Mouse (Mus musculus) limb, embryonic 13.5 days (tissue): ENCODE measurements around the gene Grn. TPM values are rescaled to one million over a fixed set of nuclear protein-coding genes. Genes with fewer than 3 reads are reported as not detected.

Source experiments
- ATAC-seq: fragments of 200-750 bp; cut with Nextera tagmentation; 2 replicates; pipeline ENCODE4 v1.8.0; 2017; ENCODE audit warnings: low read depth, moderate number of reproducible peaks, moderate TSS enrichment; ENCODE audit not compliant: low FRiP score
- H3K27ac ChIP-seq: fragments of 300-500 bp; sonication (generic); 2 replicates; pipeline ENCODE4 v1.5.1; 2015; ENCODE audit warnings: inconsistent platforms, mild to moderate bottlenecking, moderate library complexity
- H3K27me3 ChIP-seq: fragments of 300-500 bp; sonication (generic); 2 replicates; pipeline ENCODE4 v1.6.1; 2015; ENCODE audit warnings: mild to moderate bottlenecking, inconsistent platforms
- H3K36me3 ChIP-seq: fragments of 300-500 bp; sonication (generic); 2 replicates; pipeline ENCODE4 v1.6.1; 2015; ENCODE audit warnings: inconsistent platforms, mild to moderate bottlenecking, moderate library complexity
- H3K4me1 ChIP-seq: fragments of 300-500 bp; sonication (generic); 2 replicates; pipeline ENCODE4 v1.6.1; 2015; ENCODE audit warnings: inconsistent platforms
- H3K4me2 ChIP-seq: fragments of 300-500 bp; sonication (generic); replicated peaks from 2 replicates; pipeline ENCODE4 v1.6.1; 2015; ENCODE audit warnings: inconsistent platforms, mild to moderate bottlenecking, moderate library complexity
- H3K4me3 ChIP-seq: fragments of 300-500 bp; sonication (generic); 2 replicates; pipeline ENCODE4 v1.5.1; 2015; ENCODE audit warnings: moderate library complexity, mild to moderate bottlenecking, inconsistent platforms
- H3K9ac ChIP-seq: fragments of 300-500 bp; sonication (generic); 2 replicates; pipeline ENCODE4 v1.6.1; 2015; ENCODE audit warnings: mild to moderate bottlenecking, inconsistent platforms
- H3K9me3 ChIP-seq: fragments of 300-500 bp; sonication (generic); 2 replicates; pipeline ENCODE4 v1.6.1; 2016; ENCODE audit warnings: inconsistent platforms
- WGBS: fragments of 180-500 bp; shearing (Covaris S2); methylation state at CpG from one replicate; pipeline ENCODE4 v1.1.7; 2015; 5-methylcytosine and 5-hydroxymethylcytosine counted together
- polyA plus RNA-seq: library from polyadenylated mRNA; unstranded; fragments of >200 nt; fragmentation: Nextera tagmentation; extraction: Ambion mirVana; gene quantifications from 2 replicates; pipeline ENCODE4 v1.2.1, GENCODE M21; 2015

Gene Grn
- polyA plus RNA-seq, 1 experiment from 2014 or later: 149 TPM

DNA sequence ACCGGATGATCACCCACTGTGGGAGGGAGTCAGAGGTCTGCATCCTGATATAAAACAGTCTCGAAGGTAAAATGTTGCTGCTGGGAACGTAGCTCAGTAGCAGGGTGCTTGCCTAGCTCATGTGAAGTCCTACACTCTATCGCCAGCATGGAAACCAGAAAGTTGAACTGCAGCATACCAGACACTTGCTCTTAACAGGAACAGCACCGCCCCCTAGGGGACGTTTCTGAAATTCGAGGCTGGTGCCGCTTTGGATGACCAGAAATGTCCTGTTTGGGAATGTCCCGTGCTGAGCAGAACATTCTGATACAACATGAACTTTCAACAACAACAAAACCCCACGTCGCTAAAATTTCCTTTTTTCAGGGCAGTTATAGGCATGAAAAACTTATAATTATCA is 18.4 kb upstream of the Grn start:
- 7% methylated on average over 11 of the region's 11 CpGs for WGBS
- no peak for ATAC-seq
- no peak overlapping the region for H3K9ac ChIP-seq
- H3K27me3 ChIP-seq: no peaks in the 10 kb centered on the region
- H3K9me3 ChIP-seq: no peaks in the 10 kb centered on the region
- H3K4me1 ChIP-seq: peaks cover 1% of the 10 kb centered on the region; the same call in 1 of the 2 replicates
- no peak overlapping the region for H3K4me3 ChIP-seq
- no peak overlapping the region for H3K27ac ChIP-seq
- H3K4me2 ChIP-seq: no peak overlapping the region
- H3K36me3 ChIP-seq: no peaks in the 10 kb centered on the region

DNA sequence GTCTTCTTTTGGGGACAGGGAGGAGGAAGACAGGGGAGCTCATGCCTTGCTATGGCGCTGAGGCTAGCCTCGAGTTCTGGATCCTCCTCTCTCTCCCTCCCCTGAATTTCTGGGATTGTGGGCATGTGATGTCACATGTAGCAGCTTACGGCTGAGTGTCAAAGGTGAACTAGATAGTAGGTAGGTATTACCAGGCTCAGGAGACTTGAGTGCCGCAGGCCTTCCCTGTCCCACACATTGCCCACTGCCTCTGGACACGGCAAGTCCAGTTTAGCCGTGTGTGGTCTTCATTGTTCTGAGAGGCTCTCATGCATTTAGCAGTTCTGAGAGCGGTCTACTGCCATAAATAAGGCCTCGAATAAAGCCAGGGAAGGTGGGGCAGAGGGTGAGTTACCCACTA is 17.1 kb upstream of the Grn start:
- Histone ChIP-seq H3K27ac (no peak overlapping the region), H3K36me3 (no peaks in the 10 kb centered on the region), H3K27me3 (no peaks in the 10 kb centered on the region), H3K9me3 (no peaks in the 10 kb centered on the region), H3K9ac (no peak overlapping the region), H3K4me1 (no peaks in the 10 kb centered on the region), H3K4me2 (no peak overlapping the region), H3K4me3 (no peak overlapping the region)
- no peak for ATAC-seq
- 78% methylated on average over 8 of the region's 8 CpGs for WGBS

DNA sequence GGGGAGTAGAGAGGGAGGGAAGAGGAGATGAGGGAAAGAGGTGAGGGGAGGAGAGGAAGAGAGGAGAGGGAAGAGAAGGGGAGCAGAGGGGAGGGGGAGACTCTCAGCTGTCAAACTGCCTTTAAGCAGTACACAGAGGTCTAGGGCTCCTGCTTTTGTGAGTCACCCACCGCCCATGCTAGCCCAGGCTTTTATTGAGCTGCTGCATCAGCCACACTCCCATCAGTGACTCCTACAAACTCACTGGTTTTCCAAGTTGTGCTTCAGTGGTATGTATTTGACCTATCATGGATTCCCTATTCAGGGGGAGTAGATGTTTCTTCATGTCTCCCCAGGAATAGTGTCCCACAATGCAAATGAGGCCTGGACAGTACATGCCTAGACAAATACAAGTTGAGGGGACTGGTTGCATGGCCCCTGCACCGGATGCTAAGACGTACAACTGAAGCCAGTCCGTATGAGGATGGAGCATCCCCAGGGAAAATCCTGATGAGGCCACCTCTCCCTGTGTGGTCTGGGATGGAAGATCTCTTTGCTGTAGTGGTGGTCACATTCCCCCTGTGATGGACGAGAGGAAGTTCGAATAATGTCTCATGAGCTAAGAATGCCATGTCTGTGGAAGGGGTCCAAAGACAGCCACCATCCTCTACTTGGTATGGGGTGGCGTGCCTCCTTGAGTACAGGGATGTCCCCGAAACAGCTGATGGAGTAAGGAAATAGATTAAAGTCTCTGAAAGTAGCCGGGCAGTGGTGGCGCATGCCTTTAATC is 14.9 kb upstream of the Grn start:
- no peaks in the 10 kb centered on the region for H3K27me3 ChIP-seq
- H3K4me1 ChIP-seq: no peaks in the 10 kb centered on the region
- H3K36me3 ChIP-seq: no peaks in the 10 kb centered on the region
- 0 out of 2 replicates have a peak, but pooled peaks cover 4% of the 10 kb centered on the region for H3K9me3 ChIP-seq
- H3K4me3 ChIP-seq: no peak overlapping the region
- no peak for ATAC-seq
- 74% methylated on average over 10 of the region's 10 CpGs for WGBS
- no peak overlapping the region for H3K27ac ChIP-seq
- no peak overlapping the region for H3K4me2 ChIP-seq
- H3K9ac ChIP-seq: no peak overlapping the region

DNA sequence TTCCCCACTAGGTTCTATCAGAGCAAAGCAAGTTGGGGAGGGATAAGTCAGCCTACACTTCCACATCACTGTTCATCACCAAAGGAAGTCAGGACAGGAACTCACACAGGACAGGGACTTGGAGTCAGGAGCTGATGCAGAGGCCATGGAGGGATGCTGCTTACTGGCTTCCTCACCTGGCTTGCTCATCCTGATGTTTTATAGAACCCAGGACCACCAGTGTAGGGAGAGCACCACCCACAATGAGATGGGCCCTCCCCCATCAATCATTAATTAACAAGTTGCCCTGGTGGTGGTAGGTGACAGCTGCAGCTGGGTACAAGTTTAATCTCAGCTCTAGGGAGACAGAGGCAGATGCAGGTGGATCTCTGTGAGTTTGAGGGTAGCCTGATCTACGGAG is 13.0 kb upstream of the Grn start:
- Histone ChIP-seq H3K36me3 (no peaks in the 10 kb centered on the region), H3K4me3 (no peak overlapping the region), H3K9me3 (0 out of 2 replicates have a peak, but pooled peaks cover 7% of the 10 kb centered on the region), H3K4me2 (no peak overlapping the region), H3K4me1 (no peaks in the 10 kb centered on the region), H3K27me3 (no peaks in the 10 kb centered on the region), H3K9ac (no peak overlapping the region), H3K27ac (no peak overlapping the region)
- WGBS: 78% methylated on average over 1 of the region's 1 CpGs
- no peak for ATAC-seq

DNA sequence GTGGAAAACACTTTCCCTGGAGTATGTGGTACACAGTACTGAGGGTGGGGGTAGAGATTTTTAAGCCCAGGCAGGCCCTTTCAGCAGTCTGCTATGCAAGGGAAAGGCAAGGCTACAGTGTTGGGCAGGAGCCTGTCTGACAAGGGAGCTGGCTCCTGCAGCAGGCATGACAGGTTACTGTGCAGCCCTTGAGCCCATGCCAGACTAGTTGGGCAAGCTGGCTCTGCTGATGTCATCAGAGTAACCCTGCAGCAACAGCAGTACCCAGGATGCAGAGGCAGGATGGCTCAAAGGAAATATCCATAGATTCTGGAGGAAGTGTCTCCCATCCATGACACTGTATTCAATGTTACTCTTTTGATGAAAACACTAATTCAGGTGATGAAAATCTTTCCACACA is 11.2 kb upstream of the Grn start:
- no peak overlapping the region for H3K27ac ChIP-seq
- no peaks in the 10 kb centered on the region for H3K27me3 ChIP-seq
- H3K4me1 ChIP-seq: no peaks in the 10 kb centered on the region
- no peak for ATAC-seq
- no peak overlapping the region for H3K4me2 ChIP-seq
- H3K9ac ChIP-seq: no peak overlapping the region
- H3K36me3 ChIP-seq: no peaks in the 10 kb centered on the region
- no peak overlapping the region for H3K4me3 ChIP-seq
- H3K9me3 ChIP-seq: 0 out of 2 replicates have a peak, but pooled peaks cover 7% of the 10 kb centered on the region

DNA sequence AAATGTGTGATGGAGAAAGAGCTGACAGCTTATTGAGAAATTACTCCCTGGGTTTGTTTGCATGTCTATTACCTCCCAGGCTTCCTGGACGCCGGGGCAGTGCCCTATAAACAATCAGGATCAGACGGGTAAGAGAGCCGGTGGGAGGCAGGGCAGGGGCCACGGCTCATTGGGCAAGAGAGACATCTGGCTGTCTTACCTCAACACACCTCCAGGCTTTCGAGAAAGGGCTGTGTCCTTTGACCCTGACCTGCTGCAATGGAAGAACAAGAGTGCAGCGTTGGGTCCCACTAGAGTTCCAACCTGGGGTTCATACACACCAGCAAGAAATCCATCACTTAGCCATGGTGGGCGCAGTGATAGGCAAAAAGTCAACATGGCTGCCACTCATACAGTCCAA is 8.6 kb upstream of the Grn start:
- no peaks in the 10 kb centered on the region for H3K27me3 ChIP-seq
- no peak overlapping the region for H3K4me3 ChIP-seq
- no peaks in the 10 kb centered on the region for H3K36me3 ChIP-seq
- 0 out of 2 replicates have a peak, but pooled peaks cover 7% of the 10 kb centered on the region for H3K9me3 ChIP-seq
- H3K4me1 ChIP-seq: no peaks in the 10 kb centered on the region
- 61% methylated on average over 8 of the region's 8 CpGs for WGBS
- no peak for ATAC-seq
- H3K9ac ChIP-seq: no peak overlapping the region
- H3K4me2 ChIP-seq: no peak overlapping the region
- H3K27ac ChIP-seq: no peak overlapping the region

DNA sequence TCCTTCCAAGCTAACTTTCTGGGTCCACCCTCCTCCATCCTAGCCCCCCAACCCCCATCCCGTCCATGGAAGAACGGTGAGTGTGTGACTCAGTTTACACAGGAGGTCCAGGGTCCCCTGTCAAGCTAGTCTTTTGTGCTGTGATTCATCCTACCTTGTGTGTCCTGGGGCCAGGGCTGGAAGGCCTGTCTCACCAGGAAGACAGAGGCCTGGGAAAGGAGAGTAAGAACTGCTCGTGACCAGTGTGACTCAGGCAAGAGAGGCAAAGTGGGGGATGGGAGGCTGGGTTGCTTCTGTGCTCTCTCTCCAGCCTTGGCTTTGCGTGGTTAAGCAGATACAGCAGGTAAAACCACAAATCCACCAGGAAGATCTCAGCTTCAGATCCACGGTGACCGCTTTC is 5.4 kb upstream of the Grn start:
- no peaks in the 10 kb centered on the region for H3K36me3 ChIP-seq
- H3K9me3 ChIP-seq: 0 out of 2 replicates have a peak, but pooled peaks cover 6% of the 10 kb centered on the region
- WGBS: 76% methylated on average over 6 of the region's 6 CpGs
- no peaks in the 10 kb centered on the region for H3K27me3 ChIP-seq
- no peak overlapping the region for H3K4me3 ChIP-seq
- H3K4me2 ChIP-seq: no peak overlapping the region
- no peak overlapping the region for H3K27ac ChIP-seq
- no peak overlapping the region for H3K9ac ChIP-seq
- peaks cover 4% of the 10 kb centered on the region for H3K4me1 ChIP-seq
- ATAC-seq: no peak

DNA sequence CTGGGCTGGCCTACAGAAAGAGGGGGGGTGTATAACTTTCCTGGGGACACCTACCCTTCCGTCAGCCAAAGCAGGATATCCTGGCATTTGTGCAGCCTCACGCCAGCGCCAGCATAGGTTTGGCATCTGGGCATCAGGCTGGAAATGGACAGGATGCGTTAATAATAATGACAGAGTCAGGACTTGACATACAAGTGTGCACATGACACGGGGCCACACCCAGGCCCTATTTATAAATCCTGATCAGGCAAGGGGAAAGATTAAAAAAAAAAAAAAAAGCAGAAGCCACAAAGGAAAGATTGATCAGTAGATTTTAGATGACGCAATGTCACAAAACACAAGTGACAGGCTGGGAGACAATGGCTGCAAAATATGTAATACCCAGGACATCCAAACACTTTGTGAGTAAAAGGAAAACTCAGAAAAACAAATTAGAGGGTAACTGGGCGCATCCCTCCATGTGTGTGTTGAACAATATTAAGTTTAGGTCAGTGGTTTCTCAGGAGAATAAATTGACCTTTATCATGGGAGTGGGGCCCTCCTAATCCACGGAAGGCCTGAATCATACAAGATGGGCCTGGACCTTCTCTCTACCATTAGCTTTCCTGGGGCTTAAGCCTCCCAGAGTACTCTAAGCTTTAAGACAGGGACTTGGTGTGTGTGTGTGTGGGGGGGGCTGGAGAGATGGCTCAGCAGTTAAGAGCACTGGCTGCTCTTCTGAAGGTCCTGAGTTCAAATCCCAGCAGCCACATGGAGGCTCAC is 4.4 kb upstream of the Grn start:
- H3K27ac ChIP-seq: no peak overlapping the region
- no peak for ATAC-seq
- 78% methylated on average over 8 of the region's 8 CpGs for WGBS

DNA sequence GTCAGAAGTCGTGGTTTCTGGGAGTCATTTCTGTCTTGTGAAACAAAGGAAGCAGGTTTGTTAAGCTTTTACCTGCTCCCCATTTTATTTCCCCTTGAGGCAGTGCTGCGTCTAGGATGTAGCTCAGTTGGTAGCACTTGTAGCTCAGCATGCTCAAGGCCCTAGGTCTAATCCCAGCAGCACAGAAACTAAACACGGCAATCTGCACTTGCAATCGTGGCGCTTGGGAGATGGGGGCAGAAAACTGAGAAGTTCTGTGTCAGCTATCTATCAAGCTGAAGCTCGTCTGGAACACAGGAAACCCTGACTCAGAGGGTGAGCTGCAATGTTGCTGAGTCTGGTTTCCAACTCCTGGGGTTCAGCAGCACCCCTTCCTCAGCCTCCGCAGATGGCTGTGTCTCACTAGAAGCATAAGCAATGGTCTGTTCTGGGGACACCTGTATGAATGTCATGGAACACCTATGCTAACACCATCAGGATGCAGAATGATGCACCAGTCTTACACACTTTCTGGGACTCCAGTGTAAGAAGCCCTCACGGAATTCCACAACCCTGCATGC is 1.1 kb upstream of the Grn start:
- ATAC-seq: no peak
- whole genome bisulfite sequencing: 68% methylated on average over 8 of the region's 8 CpGs
- Histone ChIP-seq H3K4me2 (peak overlapping the region; percentile 84), H3K27ac (no peak overlapping the region), H3K9ac (peak overlapping the region; percentile 74), H3K36me3 (peaks cover 7% of the 10 kb centered on the region; the same call in 1 of the 2 replicates), H3K9me3 (no peaks in the 10 kb centered on the region), H3K4me1 (peaks cover 27% of the 10 kb centered on the region), H3K27me3 (no peaks in the 10 kb centered on the region), H3K4me3 (peak overlapping the region; percentile 68; the same call in 1 of the 2 replicates)

More for the DNA sequence above, 4.4 kb upstream of the Grn start:
- no peaks in the 10 kb centered on the region for H3K36me3 ChIP-seq
- H3K9ac ChIP-seq: no peak overlapping the region
- no peaks in the 10 kb centered on the region for H3K9me3 ChIP-seq
- H3K4me3 ChIP-seq: no peak overlapping the region
- H3K4me1 ChIP-seq: peaks cover 8% of the 10 kb centered on the region
- no peaks in the 10 kb centered on the region for H3K27me3 ChIP-seq
- H3K4me2 ChIP-seq: no peak overlapping the region

DNA sequence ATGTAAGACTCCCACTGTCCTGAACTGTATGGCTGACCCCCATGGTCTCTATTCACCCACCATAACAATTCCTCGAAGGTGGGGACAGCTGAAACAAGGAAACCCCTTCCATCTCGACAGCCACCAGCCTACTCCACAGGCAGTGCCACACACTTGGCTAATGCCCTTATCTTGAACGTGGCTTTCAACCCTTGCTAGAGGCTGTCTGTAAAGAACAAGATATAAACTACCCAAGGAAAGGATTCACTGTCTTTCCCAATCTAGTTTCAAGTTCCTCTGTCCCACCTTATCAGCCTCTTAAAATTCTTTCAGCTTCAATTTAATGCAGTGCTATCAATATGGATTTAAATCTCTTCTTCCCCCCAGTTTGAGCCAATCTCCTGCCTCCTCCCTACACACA is 564 bp upstream of the Grn start:
- Histone ChIP-seq H3K4me2 (peak overlapping the region; percentile 84), H3K4me3 (peak overlapping the region; percentile 68), H3K9ac (peak overlapping the region; percentile 74), H3K4me1 (peaks cover 27% of the 10 kb centered on the region), H3K27ac (peak overlapping the region; percentile 6; the same call in 1 of the 2 replicates), H3K9me3 (no peaks in the 10 kb centered on the region), H3K36me3 (peaks cover 10% of the 10 kb centered on the region), H3K27me3 (no peaks in the 10 kb centered on the region)
- WGBS: 49% methylated on average over 3 of the region's 3 CpGs
- ATAC-seq: no peak

DNA sequence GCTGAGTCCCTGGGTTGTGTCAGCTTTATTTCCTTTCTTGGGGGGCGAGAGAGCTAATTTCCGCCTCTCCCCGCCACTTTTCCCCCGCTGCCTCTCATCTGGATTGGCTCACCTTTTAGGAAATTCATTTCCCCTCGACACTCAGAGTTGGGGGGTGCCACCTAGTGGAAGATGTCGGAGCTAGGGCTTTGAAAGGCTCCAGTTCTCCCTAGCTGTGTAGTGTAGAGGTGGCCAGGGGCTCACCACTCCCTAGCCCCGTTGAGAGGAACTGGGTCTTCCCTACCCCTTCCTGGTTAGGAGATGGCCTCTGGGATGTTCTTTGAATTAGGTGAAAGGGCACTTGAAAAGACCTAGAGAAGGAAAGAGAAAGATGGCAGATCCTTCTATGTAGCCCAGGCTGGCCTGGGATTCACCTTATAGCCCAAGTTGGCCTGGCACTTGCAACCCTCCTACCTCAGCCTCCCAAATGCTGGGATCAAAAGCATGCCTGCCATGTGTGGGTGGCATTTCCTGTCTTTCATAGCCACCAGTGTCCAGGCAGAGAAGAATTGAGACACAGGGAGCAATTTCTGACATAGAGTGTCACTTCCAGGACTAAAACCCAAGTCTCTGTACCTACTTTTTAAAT is 1.0 kb downstream of the Grn start:
- Histone ChIP-seq H3K36me3 (peaks cover 26% of the 10 kb centered on the region), H3K27me3 (no peaks in the 10 kb centered on the region), H3K4me3 (peak overlapping the region; percentile 68), H3K27ac (peak overlapping the region; percentile 85), H3K4me2 (peak overlapping the region; percentile 84), H3K4me1 (peaks cover 27% of the 10 kb centered on the region), H3K9ac (peak overlapping the region; percentile 74), H3K9me3 (no peaks in the 10 kb centered on the region)
- WGBS: 0% methylated on average over 7 of the region's 7 CpGs
- ATAC-seq: no peak

DNA sequence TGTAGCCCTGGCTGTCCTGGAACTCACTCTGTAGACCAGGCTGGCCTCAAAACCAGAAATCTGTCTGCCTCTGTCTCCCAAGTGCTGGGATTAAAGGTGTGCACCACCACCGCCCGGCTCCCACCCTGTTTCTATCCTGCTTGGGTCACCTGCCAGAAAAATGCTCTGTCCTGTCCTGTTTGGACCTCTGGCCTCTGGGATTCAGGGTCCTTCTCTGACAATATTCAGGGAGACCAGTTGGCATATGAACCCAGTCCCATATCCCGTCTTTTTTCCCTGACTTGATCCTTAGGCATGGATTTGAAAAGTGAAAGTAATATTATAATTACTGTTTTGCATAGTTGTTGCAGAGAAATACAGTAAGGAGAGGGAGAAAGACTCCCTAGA is 1.6 kb downstream of the Grn start:
- Histone ChIP-seq H3K4me1 (peaks cover 27% of the 10 kb centered on the region), H3K4me2 (peak overlapping the region; percentile 32), H3K27ac (no peak overlapping the region), H3K27me3 (no peaks in the 10 kb centered on the region), H3K4me3 (no peak overlapping the region), H3K9ac (peak overlapping the region; percentile 55), H3K36me3 (peaks cover 31% of the 10 kb centered on the region), H3K9me3 (no peaks in the 10 kb centered on the region)
- ATAC-seq: no peak
- 71% methylated on average over 3 of the region's 3 CpGs for WGBS
